Mouse (Mus musculus) heart, adult 11 months (tissue): ENCODE results near the gene Vdac1.
"Not testable (repeated sequence)": the region's sequence is repeated elsewhere in the genome, so short reads cannot be mapped to it uniquely, and the experiment has no call there.

Source experiments
- DNase-seq: peaks from one replicate; pipeline ENCODE4 v3.0.0; 2022

The Vdac1 gene

GRCm38 (mm10) chr11:52374340-52374739 lies 13.7 kb downstream of the Vdac1 start:
- peak; percentile 98 for DNase-seq

DNA sequence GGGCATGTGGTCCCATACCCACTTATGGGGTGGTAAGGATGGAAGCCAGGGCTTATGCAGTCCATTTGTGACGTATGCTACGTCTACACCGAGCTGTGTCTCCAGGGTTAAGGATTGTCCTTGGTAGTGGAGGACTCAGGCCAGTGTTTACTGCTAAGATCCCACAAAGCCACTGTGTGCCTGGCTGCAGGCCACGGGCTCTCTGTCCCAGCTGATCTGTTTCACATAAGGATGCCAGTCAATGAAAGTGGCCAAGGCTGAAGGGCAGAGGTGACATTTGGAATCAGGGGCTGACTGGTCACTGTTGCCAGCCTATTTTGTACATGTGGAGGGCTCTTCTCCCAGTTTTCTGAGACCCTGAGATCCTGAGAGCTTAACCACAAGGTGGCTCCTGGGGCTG lies 16.9 kb downstream of the Vdac1 start:
- DNase-seq, result peak; percentile 98

DNA sequence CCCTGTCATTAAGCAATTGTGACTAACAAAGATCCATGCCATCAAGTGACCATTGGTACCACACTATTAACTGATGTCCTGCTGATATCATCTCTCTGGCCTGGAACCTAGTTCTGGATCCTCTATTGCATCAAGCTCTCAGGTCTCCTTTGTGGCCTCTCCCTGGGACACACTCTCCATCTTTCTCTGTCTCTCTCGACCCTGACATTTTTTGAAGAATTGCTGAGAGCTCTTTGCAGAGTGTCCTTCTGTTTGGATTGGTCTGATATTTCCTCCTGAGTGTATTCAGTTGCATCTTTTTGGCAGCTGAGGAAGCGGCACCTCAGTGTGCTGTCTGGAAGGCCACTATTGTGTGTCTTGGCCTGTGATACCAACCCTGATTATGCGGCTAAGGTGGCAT lies 18.6 kb downstream of the Vdac1 start:
- no peak for DNase-seq

- DNase-seq, result no peak
These were observed 23.1 kb downstream of the Vdac1 start for GRCm38 (mm10) chr11:52383741-52384140.

- DNase-seq, result no peak
These were observed 24.0 kb downstream of the Vdac1 start for GRCm38 (mm10) chr11:52384667-52385066.

- no peak for DNase-seq
These were observed 26.2 kb downstream of the Vdac1 start for GRCm38 (mm10) chr11:52386892-52387291.

GRCm38 (mm10) chr11:52388150-52388549 lies 27.5 kb downstream of the Vdac1 start:
- no peak for DNase-seq

DNA sequence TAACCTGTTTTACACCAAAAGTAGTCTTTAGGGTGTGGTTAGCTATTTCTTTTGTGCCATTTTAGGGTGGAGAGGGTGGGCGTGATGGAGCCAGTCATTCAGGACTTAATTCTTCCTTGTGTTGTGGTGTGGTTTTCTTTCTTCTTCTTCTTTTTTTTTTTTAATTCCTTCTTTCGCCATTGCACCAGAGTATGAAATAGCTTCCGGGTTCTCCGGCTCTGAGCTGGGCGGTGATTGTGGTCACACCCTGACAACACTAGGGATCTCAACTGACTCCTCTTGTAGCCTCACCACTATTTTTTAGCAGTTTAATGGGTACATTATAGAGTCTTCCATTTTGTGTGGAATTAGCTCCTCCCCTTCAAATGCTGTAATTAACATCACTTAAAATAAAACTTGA lies 28.3 kb downstream of the Vdac1 start:
- DNase-seq, result not testable (repeated sequence)

DNA sequence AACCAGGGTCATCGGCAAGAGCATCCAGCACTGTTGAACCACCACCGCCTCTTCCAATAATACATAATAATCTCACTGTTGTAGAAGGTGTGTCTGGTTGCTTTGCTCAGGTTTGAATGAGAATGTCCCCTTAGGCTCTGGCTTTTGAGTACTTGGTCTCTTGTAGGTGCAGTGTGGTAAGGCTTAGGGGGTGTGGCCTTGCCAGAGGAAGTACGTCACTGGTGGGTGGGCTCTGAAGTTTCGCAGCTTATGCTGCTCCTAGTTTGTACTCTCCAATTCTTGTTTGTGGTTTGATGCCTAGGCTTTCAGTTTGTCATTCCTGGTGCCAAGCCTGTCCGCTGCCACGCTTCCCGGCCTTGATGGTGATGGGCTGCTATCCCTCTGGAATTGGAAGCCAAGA lies 29.3 kb downstream of the Vdac1 start:
- DNase-seq, result no peak

GRCm38 (mm10) chr11:52394494-52394893 lies 33.8 kb downstream of the Vdac1 start:
- DNase-seq, result no peak

- DNase-seq, result no peak
These were observed 34.7 kb downstream of the Vdac1 start for GRCm38 (mm10) chr11:52395343-52395742.

- DNase-seq, result peak; percentile 99
These were observed 35.4 kb downstream of the Vdac1 start, which contains the start of gene 9530068E07Rik for GRCm38 (mm10) chr11:52395940-52396596. TSS of gene 9530068E07Rik (plus strand) at chr11:52396428.

- DNase-seq, result no peak
These were observed 36.0 kb downstream of the Vdac1 start for GRCm38 (mm10) chr11:52396597-52397188.

GRCm38 (mm10) chr11:52397385-52397987 lies 36.8 kb downstream of the Vdac1 start:
- no peak for DNase-seq

DNA sequence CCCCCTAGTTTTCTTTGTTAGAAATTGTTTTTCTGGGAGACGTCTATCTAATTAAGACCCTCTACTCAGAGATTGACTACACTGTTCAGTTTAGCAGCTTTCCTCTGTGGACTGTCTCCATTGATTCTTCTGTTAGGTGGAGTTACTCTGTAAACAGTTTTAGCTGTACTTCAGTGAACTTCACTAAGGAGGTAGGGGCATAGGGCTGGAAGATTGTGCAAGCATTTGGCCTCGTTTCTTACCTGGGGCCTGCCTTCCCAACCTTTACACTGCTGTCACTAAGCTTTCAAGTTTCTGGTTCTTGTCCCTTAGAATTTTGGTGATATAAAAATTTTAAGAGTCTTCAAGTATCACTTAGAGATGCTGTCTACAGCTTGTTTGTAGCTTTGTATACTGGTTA lies 40.8 kb downstream of the Vdac1 start:
- no peak for DNase-seq

GRCm38 (mm10) chr11:52402566-52402965 lies 41.9 kb downstream of the Vdac1 start:
- DNase-seq, result no peak

DNA sequence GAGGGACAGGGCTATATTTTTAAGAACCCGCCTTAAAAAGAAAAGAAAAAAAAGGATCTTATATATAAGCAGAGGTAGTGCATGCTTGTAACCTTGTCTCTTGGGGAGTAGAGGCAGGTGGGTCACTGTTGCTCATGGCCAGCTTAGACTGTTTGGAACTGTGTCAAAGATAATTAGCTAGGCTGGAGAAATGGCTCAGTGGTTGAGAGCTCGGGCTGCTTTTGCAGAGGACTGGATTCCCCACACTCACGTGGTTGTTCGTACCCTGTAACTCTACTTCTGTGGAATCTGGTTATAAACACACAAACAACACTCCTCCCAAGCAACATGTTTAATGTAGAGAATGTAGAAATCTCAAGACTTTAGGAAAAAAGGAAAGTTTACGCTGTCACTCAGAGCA lies 43.5 kb downstream of the Vdac1 start:
- no peak for DNase-seq

GRCm38 (mm10) chr11:52405196-52405688 lies 44.6 kb downstream of the Vdac1 start:
- no peak for DNase-seq

DNA sequence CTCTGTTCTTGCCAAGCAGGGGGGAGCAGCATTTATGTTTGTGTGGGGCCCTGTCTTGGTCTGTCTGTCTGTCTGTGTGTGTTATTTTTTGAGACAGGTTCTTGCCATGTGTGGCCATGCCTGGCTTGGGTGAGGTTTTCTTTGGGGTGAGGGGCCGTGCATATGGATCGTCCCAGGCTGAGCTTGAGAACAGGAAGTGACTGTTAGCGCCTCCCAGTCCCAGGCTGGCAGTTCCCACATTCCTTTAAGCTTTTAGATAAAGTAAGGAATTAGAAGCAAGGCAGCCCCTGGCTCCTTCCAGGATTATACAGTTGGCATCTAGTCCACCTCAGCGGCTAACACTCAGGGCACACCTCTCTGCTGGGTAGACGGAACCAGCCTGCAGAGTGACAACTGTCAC lies 48.7 kb downstream of the Vdac1 start:
- DNase-seq, result no peak

DNA sequence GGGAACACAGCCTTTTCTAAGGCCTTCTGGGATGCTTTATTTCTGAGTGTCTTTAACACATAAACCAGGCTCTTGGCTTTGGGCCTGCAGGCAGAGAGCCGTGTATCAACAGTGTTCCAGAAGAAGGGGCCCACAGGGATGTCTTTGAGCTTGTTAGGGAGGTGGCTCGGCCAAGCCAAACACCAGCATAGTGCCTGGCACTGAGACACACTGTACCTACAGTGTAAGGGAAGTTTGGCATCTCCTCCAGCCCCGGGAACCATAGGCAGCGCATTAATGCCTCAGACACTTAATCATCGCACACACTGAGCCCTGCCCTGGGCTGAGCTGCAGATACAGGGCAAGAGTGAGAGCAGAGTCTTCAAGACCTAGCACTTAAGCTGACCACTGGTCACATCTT lies 57.7 kb downstream of the Vdac1 start:
- DNase-seq, result no peak

DNA sequence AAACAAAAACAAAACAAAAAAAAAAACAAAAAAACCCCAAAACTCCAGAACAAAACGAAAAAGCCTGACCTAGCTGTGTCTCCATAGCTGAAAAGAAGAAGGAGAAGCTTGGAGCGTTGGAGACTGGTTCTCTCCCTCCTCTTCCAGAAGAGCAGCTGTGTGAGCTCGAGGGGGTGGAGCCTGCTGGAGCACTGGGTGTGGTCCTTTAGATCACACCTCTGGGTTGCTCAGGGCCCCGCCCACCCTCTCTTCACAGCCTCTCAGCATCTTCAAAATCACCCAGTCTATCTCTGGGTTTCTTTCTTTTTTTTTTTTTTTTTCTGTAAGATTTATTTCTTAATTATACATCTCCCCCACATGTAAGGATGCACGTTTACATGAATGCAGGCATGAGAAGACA lies 58.6 kb downstream of the Vdac1 start:
- no peak for DNase-seq

- no peak for DNase-seq
These were observed 59.2 kb downstream of the Vdac1 start for GRCm38 (mm10) chr11:52419861-52420260.

- no peak for DNase-seq
These were observed 59.8 kb downstream of the Vdac1 start for GRCm38 (mm10) chr11:52420296-52421052.
